Mouse (Mus musculus): Measurements from ENCODE around the gene Ppm1k. TPM values are rescaled to one million over a fixed set of nuclear protein-coding genes. Genes with fewer than 3 reads are reported as not detected.
A peak's percentile ranks its signal among the peaks of the same experiment; 100 is the strongest.
"Not testable (repeated sequence)": the region's sequence is repeated elsewhere in the genome, so short reads cannot be mapped to it uniquely, and the experiment has no call there.

The Ppm1k gene
- polyA plus RNA-seq, 1 experiment from 2014 or later: 8.5 TPM

DNA sequence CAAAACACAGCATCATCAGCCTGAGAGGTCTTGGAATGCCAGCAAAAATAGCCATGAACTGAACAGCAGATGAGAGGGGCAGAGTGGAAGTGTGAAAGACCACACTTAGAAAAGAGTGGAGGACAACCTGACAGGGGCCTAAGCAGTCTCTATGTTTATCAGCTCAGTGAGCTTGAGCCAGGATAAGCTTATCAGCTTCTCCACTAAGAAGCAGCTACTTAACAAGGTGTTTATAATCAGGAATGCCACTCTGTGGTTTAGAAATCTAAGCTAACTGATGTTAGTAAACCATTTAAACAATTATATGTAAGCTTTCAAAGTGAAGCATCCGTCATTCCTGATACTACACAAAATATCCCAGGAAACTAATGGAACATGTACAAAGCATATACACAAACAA, 3.2 kb downstream of the Ppm1k start:
- no peak for DNase-seq (ENCODE audit: low spot score)

DNA sequence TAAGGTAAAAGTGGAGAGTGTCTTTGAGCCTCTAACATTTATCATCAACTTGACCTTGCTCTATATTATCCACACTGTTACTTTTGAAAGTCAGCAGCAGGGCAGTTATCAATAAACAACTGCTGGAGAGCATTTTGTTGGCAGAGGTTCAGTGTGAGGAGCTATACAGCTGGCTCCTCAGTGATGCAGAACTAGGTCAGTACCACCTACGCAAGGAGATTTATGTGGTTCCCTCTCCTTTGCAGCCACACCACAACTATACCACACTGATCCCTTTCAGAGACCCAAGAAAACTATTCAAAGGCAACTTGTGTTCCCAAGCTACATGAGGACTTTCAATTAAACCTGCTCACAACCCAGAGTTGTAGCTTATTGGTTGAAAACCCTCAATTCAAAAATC, 3.8 kb downstream of the Ppm1k start:
- DNase-seq (ENCODE audit: low spot score): peak; percentile 65

DNA sequence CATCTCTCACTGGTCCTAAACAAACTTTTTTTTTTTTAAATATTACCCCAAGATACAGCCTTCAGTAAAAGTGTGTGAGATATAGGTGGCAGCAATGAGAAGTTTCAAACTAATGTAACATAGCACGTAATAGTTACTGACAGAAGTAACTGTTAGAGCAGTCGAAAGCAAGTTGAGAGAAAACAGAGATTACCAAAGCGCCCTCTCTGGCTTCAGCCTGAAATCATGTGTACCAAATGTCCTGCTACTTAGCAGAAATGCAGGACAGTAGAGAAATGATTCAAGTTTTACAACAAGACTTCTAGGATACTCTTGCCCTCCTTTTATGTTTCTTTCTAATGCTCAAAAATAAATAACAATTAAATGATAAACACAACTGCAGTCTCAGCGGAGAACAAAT, 4.3 kb downstream of the Ppm1k start:
- no peak for DNase-seq (ENCODE audit: low spot score)

DNA sequence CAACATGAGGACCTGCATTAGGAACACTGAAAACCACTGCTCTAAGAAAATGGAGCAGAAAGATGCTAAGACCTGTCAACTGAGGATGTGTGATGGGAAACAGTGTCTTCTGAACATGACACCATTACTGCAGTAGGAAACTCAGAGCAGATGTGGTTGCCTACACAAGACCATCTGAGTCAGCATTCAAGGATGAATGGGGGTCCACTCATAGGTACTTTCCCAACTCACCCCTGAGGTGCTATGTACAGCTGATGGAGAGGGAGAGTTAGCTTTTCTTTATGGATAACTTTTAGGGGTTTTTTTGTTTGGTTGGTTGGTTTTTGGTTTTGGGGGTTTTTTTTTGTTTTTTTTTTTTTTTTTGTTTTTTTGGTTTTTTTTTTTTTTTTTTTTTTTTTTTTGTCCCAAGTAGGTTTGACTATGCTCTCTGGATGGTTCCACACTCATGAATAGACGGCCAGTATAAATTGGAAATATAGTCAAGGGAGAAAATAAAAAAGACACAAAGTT, 5.9 kb downstream of the Ppm1k start:
- DNase-seq (ENCODE audit: low spot score): no peak

DNA sequence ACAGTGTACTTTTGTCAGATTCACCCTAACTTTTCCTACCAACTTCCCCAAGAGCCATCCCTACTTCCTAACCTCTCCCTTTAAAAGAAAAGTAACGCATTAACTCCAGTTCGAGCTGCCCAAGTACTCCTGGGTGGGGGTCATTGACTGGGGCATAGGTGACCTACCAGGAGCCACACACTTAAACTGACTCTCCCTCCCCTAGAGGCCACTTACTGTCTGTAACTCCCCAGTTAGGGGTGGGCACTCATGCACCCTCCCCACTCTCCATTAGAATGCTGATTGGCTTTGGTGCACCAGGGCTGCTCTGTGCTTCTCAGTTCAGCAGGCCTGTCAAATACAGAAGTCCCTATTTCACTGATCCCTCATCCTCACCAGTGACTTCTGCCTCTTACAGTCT, 8.3 kb downstream of the Ppm1k start:
- DNase-seq (ENCODE audit: low spot score): no peak

DNA sequence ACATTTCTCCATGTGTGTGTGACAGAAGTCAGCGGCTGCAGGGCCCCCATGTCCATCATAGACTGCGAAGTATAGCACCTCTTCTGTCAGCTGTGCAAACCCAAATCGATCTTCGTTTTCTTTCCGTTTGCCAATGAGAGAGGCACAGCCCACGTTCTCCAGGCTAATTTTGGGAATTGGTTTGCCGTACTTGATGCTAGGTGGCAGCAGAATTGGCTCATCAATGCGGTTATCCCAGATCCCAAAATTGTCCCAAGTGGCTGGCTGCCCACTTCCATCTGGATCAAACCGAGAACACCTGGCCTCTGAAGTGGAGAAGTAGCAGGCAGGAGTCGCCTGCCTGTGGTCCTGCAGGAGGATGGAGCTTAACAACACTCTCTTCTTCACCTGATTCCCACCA, 10.5 kb downstream of the Ppm1k start:
- no peak for DNase-seq (ENCODE audit: low spot score)

DNA sequence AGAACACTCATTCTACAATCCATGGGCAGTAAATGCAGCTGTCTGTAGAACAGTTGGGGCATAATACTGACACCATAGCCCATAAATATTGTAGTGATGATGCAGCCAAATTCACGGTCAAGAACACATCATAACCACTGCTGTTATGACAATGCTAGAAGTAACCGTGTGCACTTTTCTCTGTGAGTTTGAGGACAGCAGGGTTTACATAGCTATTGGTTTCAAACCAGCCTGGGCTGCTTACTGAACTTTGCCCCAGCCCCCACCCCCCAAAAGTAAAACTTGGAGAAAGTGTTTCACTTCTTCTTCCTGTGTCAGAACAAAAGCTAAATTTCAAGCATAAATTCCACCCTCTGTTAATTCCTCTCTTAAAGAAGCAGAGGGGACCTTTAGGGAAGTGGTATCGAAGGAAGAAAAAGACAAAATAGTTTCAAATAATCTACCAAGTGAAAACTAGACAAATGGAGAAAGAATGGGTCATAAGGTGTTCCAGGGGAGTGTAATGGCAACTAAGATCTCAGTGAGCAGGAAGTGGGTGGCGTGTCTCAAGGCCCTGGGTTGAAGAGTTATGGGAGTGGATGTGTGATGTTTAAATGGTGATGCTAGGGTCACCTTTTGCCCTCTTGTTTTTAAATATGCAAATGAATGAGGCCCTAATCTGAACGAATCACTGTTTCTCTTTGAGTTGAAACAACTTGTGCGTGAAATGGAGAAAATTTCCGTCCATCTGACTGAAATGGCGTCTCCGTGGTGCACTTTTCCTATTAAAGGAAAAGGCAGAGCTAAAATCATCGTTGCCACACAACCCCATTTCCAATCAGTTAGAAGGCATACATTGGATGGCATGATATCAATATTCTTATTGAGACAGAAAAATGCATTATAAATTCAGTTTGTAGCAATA, 14.3 kb downstream of the Ppm1k start:
- no peak for DNase-seq (ENCODE audit: low spot score)

DNA sequence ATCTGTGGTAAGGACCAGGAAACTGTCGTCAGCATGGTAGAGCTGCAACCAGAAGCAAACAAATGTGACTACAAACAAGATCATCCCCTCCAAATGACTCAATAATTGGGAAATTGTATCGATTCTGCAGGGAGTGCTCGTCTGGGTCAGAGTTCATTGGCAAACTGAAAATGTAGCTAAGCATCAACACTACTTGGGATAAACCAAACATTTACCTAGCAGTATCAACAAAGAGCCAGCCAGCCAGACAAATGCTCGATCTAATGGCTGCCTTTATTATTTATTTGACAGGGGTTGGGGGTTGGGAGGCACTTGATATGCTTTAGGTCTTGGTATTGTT, 21.3 kb downstream of the Ppm1k start:
- DNase-seq (ENCODE audit: low spot score): no peak

DNA sequence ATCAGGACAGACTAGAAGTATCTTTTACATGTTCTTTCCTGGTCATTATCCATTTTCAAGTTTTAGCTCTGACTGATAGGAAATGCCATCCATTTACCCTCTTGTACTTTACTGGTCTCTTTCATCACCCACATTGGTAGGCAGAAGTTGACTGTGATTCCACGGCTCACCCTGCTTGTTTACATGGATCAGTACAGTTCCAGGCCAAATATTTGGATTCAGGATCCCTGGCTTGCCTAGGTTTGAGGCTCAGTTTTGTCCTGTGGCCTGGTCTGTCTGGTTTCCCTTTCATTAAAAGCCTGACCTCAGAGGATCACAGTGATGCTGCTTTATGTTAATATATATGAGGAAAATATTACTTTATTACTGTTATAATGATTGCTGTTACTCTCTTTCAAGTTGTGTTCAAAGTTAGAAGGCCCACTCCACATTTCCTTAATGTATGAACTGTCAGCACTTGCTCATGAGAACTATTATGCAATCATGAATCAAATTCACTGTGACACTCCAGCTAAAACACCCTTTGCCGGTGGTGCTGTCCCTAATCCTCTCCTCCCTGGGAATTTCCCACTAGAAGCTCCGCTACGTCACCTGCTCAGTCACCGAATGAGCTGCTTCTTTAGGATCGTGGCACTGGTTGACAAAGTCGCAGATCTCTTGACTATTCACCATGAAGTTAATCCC, 21.8 kb downstream of the Ppm1k start:
- no peak for DNase-seq (ENCODE audit: low spot score)

DNA sequence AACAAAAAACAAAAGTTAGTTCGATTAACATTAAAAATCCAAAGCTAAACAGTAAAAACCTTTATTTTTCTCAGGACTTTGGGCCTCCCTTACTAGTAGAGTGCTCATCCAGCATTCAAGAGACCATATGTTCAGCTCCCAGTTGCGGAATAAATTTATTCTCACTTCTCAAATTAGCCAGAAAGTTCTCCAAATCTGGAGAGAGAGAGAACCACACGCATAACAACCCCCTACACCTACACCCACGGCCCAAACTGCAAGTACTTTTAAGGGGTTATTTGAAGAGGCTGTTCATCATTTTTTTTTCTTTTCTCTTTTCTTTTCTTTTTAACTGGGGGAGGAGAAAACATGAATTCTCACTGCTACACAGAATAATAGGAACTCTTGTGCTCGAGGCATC, 23.4 kb downstream of the Ppm1k start:
- DNase-seq (ENCODE audit: low spot score): no peak

DNA sequence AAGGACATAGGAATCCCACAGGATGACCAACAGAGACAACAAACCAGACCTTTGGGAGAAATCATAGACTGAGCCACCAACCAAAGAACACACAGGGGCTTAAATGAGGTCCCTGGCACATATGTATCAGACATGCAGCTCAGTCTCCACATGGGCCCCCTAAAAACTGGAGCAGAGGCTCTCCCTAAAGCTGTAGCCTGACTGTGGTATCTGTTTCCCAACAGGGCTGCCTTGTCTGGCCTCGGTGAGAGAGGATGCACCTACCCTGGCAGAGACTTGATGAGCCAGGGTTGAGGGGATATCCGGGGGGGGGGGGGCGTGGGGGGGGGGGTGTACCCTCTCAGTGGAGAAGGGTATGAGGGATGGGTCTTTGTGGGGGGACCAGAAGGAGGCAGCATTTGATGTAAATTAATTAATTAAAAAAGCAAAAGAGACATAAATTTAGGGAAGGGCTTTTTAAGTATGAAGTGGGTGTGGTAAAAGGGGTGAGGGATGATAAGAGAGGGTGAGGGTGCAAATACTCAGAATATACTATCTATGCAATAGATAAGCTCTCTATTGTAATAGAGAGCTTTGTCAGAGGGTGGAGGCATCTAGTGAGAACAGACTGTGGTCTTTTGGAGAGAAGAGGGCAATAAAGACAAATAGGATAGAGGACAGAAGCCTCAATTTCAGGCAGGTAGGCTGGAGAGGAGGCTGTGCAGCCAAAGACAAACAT, 31.4 kb downstream of the Ppm1k start:
- DNase-seq (ENCODE audit: low spot score): no peak

DNA sequence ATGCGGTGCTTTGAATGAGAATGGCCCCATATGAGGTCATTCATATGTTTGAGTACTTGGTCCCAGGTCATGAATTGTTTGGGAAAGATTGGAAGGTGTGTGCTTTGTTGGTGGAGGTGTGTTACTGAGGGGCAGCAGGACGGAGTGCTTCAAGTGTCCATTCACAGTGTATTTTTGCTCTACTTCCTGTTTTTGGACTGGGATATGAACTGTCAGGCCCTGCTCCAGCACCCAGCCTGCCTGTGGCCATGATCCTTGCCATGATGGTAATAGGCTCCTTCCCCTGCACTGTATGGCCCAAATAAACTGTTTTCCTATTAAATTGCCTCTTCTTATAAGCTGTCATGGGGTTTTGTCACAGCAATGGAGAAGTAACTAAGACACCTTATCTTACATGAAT, 36.1 kb downstream of the Ppm1k start:
- DNase-seq (ENCODE audit: low spot score): no peak

DNA sequence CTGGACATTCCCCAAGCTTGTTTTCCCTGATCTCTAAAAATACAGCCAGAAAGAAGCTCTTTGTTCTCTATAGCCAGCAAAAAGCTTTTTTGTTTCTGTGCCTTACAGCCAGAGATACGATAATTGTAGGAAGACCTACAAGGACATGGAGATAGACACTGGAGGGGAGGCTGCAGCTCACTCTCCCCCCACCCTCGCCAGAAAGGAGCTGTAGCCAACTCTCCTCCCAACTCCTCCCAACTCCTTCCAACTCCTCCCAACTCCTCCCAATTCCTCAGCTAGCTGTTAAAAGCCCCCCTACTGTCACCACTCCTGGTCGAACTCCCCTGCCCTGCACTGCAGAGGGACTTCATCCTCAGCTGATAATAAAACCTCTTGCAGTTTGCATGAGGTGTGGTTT, 67.1 kb downstream of the Ppm1k start:
- not testable (repeated sequence) for DNase-seq (ENCODE audit: low spot score)

Other genes with a start within 250 kb of the Ppm1k start
- gene Vmn1r16, start 206.0 kb downstream of the Ppm1k start, polyA plus RNA-seq (2015; fragmentation: Nextera tagmentation; extraction: Ambion mirVana): not detected in 2 replicates
- not detected in 2 replicates for gene Vmn1r17, start 171.7 kb downstream of the Ppm1k start, polyA plus RNA-seq (2015; fragmentation: Nextera tagmentation; extraction: Ambion mirVana)
- not detected in 2 replicates for gene Vmn1r18, start 139.7 kb downstream of the Ppm1k start, polyA plus RNA-seq (2015; fragmentation: Nextera tagmentation; extraction: Ambion mirVana)
- not detected in 2 replicates for gene Vmn1r19, start 131.7 kb downstream of the Ppm1k start, polyA plus RNA-seq (2015; fragmentation: Nextera tagmentation; extraction: Ambion mirVana)
- gene Vmn1r20, start 106.5 kb downstream of the Ppm1k start, polyA plus RNA-seq (2015; fragmentation: Nextera tagmentation; extraction: Ambion mirVana): not detected in 2 replicates
- gene Herc6, start 45.5 kb upstream of the Ppm1k start, polyA plus RNA-seq (2015; fragmentation: Nextera tagmentation; extraction: Ambion mirVana): 9.4 and 11.2 TPM in 2 replicates
- gene Pyurf, start 156.6 kb upstream of the Ppm1k start, polyA plus RNA-seq (2015; fragmentation: Nextera tagmentation; extraction: Ambion mirVana): 7.4 and 8.3 TPM in 2 replicates
- 14.0 and 14.5 TPM in 2 replicates for gene Lancl2, start 167.1 kb upstream of the Ppm1k start, polyA plus RNA-seq (2015; fragmentation: Nextera tagmentation; extraction: Ambion mirVana)